Mouse (Mus musculus) limb, embryonic 11.5 days (tissue): ENCODE measurements at regions not wholly inside any gene's neighbourhood (a gene's known extent, or its start where the extent isn't known, plus 50 kb on each side); places are given as distances from the start of the nearest gene placed in this dataset.
A peak's percentile ranks its signal among the peaks of the same experiment; 100 is the strongest.

Source experiments
- ATAC-seq: fragments of 200-750 bp; cut with Nextera tagmentation; 2 replicates; pipeline ENCODE4 v1.8.0; 2017; ENCODE audit warnings: low read depth; ENCODE audit not compliant: insufficient number of reproducible peaks, low FRiP score, low TSS enrichment
- DNase-seq: peaks from one replicate; pipeline ENCODE4 v3.0.0-alpha.2; 2015; ENCODE audit warnings: low spot score
- H3K27ac ChIP-seq: fragments of 300-500 bp; sonication (generic); replicated peaks from 2 replicates; pipeline ENCODE4 v1.5.1; 2014; ENCODE audit warnings: low read depth, mild to moderate bottlenecking, low read length
- H3K27me3 ChIP-seq: fragments of 300-500 bp; sonication (generic); 2 replicates; pipeline ENCODE4 v1.6.1; 2014; ENCODE audit warnings: mild to moderate bottlenecking, low read length, mixed read lengths; ENCODE audit not compliant: control insufficient read depth, insufficient read depth
- H3K36me3 ChIP-seq: fragments of 300-500 bp; sonication (generic); 2 replicates; pipeline ENCODE4 v1.6.1; 2014; ENCODE audit warnings: mild to moderate bottlenecking, low read length, moderate library complexity, mixed read lengths; ENCODE audit not compliant: control insufficient read depth, insufficient read depth
- H3K4me1 ChIP-seq: fragments of 300-500 bp; sonication (generic); 2 replicates; pipeline ENCODE4 v1.6.1; 2014; ENCODE audit warnings: low read length, mixed read lengths; ENCODE audit not compliant: control insufficient read depth, insufficient read depth
- H3K4me2 ChIP-seq: fragments of 300-500 bp; sonication (generic); 2 replicates; pipeline ENCODE4 v1.6.1; 2014; ENCODE audit warnings: low read depth, mild to moderate bottlenecking, moderate library complexity; ENCODE audit not compliant: severe bottlenecking
- H3K4me3 ChIP-seq: fragments of 300-500 bp; sonication (generic); 2 replicates; pipeline ENCODE4 v1.5.1; 2014; ENCODE audit warnings: low read depth, low read length
- H3K9ac ChIP-seq: fragments of 300-500 bp; sonication (generic); 2 replicates; pipeline ENCODE4 v1.6.1; 2014; ENCODE audit warnings: mild to moderate bottlenecking, low read length
- H3K9me3 ChIP-seq: fragments of 300-500 bp; sonication (generic); 2 replicates; pipeline ENCODE4 v1.6.1; 2016; ENCODE audit warnings: low read length; ENCODE audit not compliant: control insufficient read depth
- WGBS: fragments of 180-500 bp; shearing (Covaris S2); extraction: QIAGEN DNeasy Blood & Tissue Kit; methylation state at CpG from one replicate; pipeline ENCODE4 v1.1.7; 2014; 5-methylcytosine and 5-hydroxymethylcytosine counted together

GRCm38 (mm10) chr14:73861782-73862181 is 200.8 kb downstream of the Gm21750 start:
- Histone ChIP-seq H3K27me3 (no peaks in the 10 kb centered on the region), H3K36me3 (no peaks in the 10 kb centered on the region), H3K4me1 (no peaks in the 10 kb centered on the region), H3K9ac (no peak overlapping the region), H3K4me3 (no peak overlapping the region), H3K27ac (no peak overlapping the region), H3K9me3 (no peaks in the 10 kb centered on the region), H3K4me2 (no peak overlapping the region)
- DNase-seq (peak; percentile 36), ATAC-seq (no peak)
- WGBS = 43% methylated on average over 2 of the region's 2 CpGs

- H3K4me1 ChIP-seq = no peaks in the 10 kb centered on the region
- no peak overlapping the region for H3K27ac ChIP-seq
- no peak overlapping the region for H3K4me3 ChIP-seq
- no peaks in the 10 kb centered on the region for H3K36me3 ChIP-seq
- no peaks in the 10 kb centered on the region for H3K27me3 ChIP-seq
- ATAC-seq = peak; percentile 60; the same call in 1 of the 2 replicates
- H3K9ac ChIP-seq = no peak overlapping the region
- DNase-seq = peak; percentile 27
- no peaks in the 10 kb centered on the region for H3K9me3 ChIP-seq
- no peak overlapping the region for H3K4me2 ChIP-seq
These were observed 213.3 kb downstream of the Gm21750 start for GRCm38 (mm10) chr14:73874337-73874736.

- Histone ChIP-seq H3K4me2 (no peak overlapping the region), H3K27me3 (no peaks in the 10 kb centered on the region), H3K27ac (no peak overlapping the region), H3K4me3 (no peak overlapping the region), H3K36me3 (no peaks in the 10 kb centered on the region), H3K4me1 (no peaks in the 10 kb centered on the region), H3K9me3 (no peaks in the 10 kb centered on the region), H3K9ac (no peak overlapping the region)
- 87% methylated on average over 3 of the region's 3 CpGs for WGBS
- ATAC-seq (no peak), DNase-seq (no peak)
These were observed 214.9 kb downstream of the Gm21750 start for GRCm38 (mm10) chr14:73875916-73876315.

GRCm38 (mm10) chr14:73878267-73878666 is 217.2 kb downstream of the Gm21750 start:
- WGBS = 82% methylated on average over 1 of the region's 1 CpGs
- ATAC-seq (no peak), DNase-seq (no peak)
- no peaks in the 10 kb centered on the region for H3K4me1 ChIP-seq
- H3K4me2 ChIP-seq = no peak overlapping the region
- H3K9me3 ChIP-seq = no peaks in the 10 kb centered on the region
- H3K4me3 ChIP-seq = no peak overlapping the region
- no peak overlapping the region for H3K27ac ChIP-seq
- no peaks in the 10 kb centered on the region for H3K27me3 ChIP-seq
- no peaks in the 10 kb centered on the region for H3K36me3 ChIP-seq
- no peak overlapping the region for H3K9ac ChIP-seq

- Histone ChIP-seq H3K9ac (no peak overlapping the region), H3K27me3 (no peaks in the 10 kb centered on the region), H3K4me1 (no peaks in the 10 kb centered on the region), H3K4me3 (no peak overlapping the region), H3K36me3 (no peaks in the 10 kb centered on the region), H3K4me2 (no peak overlapping the region), H3K27ac (no peak overlapping the region), H3K9me3 (no peaks in the 10 kb centered on the region)
- no peak for ATAC-seq
- DNase-seq = no peak
- 88% methylated on average over 3 of the region's 3 CpGs for WGBS
These were observed 217.9 kb downstream of the Gm21750 start for GRCm38 (mm10) chr14:73878866-73879419.

GRCm38 (mm10) chr14:73891451-73891850 is 230.4 kb downstream of the Gm21750 start:
- no peaks in the 10 kb centered on the region for H3K4me1 ChIP-seq
- no peaks in the 10 kb centered on the region for H3K27me3 ChIP-seq
- DNase-seq (no peak), ATAC-seq (no peak)
- WGBS = 81% methylated on average over 2 of the region's 2 CpGs
- H3K4me3 ChIP-seq = no peak overlapping the region
- no peak overlapping the region for H3K9ac ChIP-seq
- H3K27ac ChIP-seq = no peak overlapping the region
- no peaks in the 10 kb centered on the region for H3K9me3 ChIP-seq
- H3K36me3 ChIP-seq = no peaks in the 10 kb centered on the region
- no peak overlapping the region for H3K4me2 ChIP-seq

- Histone ChIP-seq H3K4me2 (no peak overlapping the region), H3K4me3 (no peak overlapping the region), H3K4me1 (no peaks in the 10 kb centered on the region), H3K36me3 (no peaks in the 10 kb centered on the region), H3K27me3 (no peaks in the 10 kb centered on the region), H3K27ac (no peak overlapping the region), H3K9ac (no peak overlapping the region), H3K9me3 (no peaks in the 10 kb centered on the region)
- DNase-seq (no peak), ATAC-seq (no peak)
- 75% methylated on average over 2 of the region's 2 CpGs for WGBS
These were observed 233.8 kb downstream of the Gm21750 start for GRCm38 (mm10) chr14:73894844-73895243.

- 65% methylated on average over 3 of the region's 3 CpGs for WGBS
- no peaks in the 10 kb centered on the region for H3K36me3 ChIP-seq
- H3K9me3 ChIP-seq = no peaks in the 10 kb centered on the region
- H3K27me3 ChIP-seq = no peaks in the 10 kb centered on the region
- H3K4me1 ChIP-seq = no peaks in the 10 kb centered on the region
- H3K4me2 ChIP-seq = no peak overlapping the region
- no peak for ATAC-seq
- no peak for DNase-seq
- H3K27ac ChIP-seq = no peak overlapping the region
- no peak overlapping the region for H3K9ac ChIP-seq
- no peak overlapping the region for H3K4me3 ChIP-seq
These were observed 234.2 kb downstream of the Gm21750 start for GRCm38 (mm10) chr14:73895266-73895665.

- ATAC-seq (no peak), DNase-seq (no peak)
- H3K27me3 ChIP-seq = no peaks in the 10 kb centered on the region
- H3K36me3 ChIP-seq = no peaks in the 10 kb centered on the region
- no peak overlapping the region for H3K9ac ChIP-seq
- H3K4me3 ChIP-seq = no peak overlapping the region
- no peak overlapping the region for H3K27ac ChIP-seq
- no peak overlapping the region for H3K4me2 ChIP-seq
- H3K4me1 ChIP-seq = no peaks in the 10 kb centered on the region
- H3K9me3 ChIP-seq = no peaks in the 10 kb centered on the region
These were observed 238.1 kb downstream of the Gm21750 start for GRCm38 (mm10) chr14:73899078-73899477.
